Mouse (Mus musculus) kidney, adult 2 months (tissue): ENCODE results near the gene Ptk7.

Experiments
- CTCF ChIP-seq: fragments of 200-500 bp; conservative IDR thresholded peaks from 2 replicates; pipeline ENCODE4 v1.5.1; 2011; ENCODE audit warnings: low read depth, mild to moderate bottlenecking, control low read depth, low read length, moderate library complexity, mixed read lengths; ENCODE audit not compliant: insufficient read depth, insufficient read length
- POLR2A ChIP-seq: fragments of 200-500 bp; IDR thresholded peaks from one replicate; pipeline ENCODE4 v1.6.1; 2011; ENCODE audit warnings: low read depth, low read length, control low read depth

DNA sequence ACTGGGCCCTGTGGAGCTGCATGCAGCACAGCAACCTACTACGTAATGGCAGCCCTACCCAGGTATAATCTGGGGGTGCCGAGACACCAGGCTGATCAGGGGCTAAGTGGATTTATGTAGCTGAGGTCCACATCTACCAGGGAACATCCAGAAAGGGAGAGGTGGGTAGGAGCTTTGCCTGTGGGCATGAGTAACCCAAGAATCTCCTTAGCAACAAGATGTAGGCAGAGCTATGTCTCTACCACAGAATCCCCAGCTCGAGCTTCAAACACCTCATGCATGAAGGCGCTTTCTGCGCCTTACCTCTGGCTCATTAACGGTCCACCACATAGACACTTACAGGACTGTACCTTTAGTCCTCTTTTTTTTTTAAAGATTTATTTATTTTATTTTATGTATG, 34.0 kb downstream of the Ptk7 start:
- no peak for TF ChIP-seq POLR2A
- TF ChIP-seq CTCF = no peak
